Mouse (Mus musculus) cerebellum, adult 9-10 months (tissue): Measurements from ENCODE around the gene Asb18.
A peak's percentile ranks its signal among the peaks of the same experiment; 100 is the strongest.

Experiments used
- DNase-seq: peaks from one replicate; pipeline ENCODE4 v3.0.0; 2022

The Asb18 gene

DNA sequence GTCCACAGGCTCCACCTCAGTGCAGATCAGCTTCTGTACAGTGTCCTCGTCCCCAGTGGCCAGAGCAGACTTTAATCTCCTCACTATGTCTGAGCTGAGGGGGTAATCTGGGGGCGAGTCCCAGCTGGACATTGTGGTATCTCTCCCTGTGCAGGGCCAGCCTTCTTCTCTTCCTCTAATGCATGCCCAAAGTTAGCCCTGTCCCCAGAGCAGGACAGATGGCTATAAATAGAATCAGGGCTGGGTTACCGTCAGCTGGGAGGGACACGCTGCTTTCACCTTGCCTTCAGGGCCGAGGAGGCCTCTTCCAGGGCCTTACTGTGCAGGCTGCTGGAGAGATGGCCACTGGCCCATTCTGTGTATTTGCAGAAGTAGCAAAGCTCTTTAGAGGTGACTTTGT is at the start of gene Asb18:
Gene Asb18 (minus strand): TSS at position 221 of the 400 bp plus-strand sequence.
- DNase-seq, result peak; percentile 45

- peak; percentile 59 for DNase-seq
Observed at GRCm38 (mm10) chr1:90060599-90060998, 46.1 kb upstream of the Asb18 start.

GRCm38 (mm10) chr1:90060054-90060453 is 45.6 kb upstream of the Asb18 start:
- no peak for DNase-seq

GRCm38 (mm10) chr1:90054991-90055390 is 40.5 kb upstream of the Asb18 start:
- no peak for DNase-seq

DNA sequence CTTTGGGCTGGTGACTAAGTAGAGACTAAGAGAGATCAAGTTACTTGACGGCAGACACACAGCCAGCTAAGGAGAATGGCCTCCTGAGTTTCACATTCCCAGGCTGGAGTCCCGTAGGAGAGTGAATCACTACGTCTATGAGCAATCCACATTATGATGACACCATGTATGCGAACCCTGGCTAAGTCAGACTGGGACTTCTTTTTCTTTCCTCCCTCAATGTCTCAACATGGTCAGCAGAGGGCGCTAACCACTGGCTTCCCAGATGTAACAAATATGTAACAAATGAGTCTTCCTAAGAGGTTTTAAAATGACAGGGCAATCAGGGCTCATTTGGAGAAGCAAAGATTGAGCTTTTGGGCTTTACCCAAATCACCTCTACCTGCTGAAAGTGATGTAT is 36.9 kb upstream of the Asb18 start:
- DNase-seq, result peak; percentile 30

GRCm38 (mm10) chr1:90050046-90050739 is 35.7 kb upstream of the Asb18 start:
- DNase-seq, result no peak

DNA sequence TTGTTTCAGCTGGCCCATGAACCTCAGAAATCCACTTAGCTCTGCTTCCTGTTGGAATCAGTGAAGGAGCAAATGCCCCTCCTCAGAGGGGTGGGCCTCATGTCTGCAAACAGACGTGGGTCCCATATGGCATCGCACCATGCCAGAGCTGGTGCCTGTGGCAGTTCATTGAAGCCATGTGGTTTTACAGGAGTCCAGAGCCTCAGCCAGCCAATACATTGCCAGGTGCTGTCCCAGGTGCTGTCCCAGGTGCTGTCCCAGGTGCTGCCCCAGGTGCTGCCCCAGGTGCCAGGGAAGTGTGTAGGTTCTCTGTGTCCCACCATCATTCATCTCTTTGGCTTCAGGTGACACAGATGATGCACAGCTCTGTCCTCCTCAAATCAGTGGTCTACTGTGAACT is 13.8 kb upstream of the Asb18 start:
- no peak for DNase-seq

GRCm38 (mm10) chr1:90026945-90027344 is 12.5 kb upstream of the Asb18 start:
- no peak for DNase-seq

- DNase-seq, result no peak
Observed at GRCm38 (mm10) chr1:90020336-90020735, 5.9 kb upstream of the Asb18 start.

DNA sequence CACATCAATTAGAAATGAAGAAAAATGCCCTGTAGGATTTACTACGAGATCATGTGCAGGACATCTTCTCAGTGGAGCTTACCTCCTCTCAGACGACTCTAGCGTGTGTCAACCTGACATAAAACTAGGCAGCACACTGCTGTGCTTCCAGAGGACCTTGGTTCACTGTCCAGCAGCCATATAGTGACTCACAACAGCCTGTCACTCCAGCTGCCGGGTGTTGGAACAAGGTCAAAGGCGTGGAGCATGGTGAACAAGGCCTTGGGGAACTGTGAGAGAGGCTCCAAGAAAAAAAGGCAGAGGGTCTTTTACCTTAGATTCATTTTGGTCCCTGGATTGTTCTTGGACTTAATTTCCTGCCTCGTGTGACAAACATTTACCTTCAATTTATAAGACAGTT is 3.6 kb upstream of the Asb18 start:
- no peak for DNase-seq

DNA sequence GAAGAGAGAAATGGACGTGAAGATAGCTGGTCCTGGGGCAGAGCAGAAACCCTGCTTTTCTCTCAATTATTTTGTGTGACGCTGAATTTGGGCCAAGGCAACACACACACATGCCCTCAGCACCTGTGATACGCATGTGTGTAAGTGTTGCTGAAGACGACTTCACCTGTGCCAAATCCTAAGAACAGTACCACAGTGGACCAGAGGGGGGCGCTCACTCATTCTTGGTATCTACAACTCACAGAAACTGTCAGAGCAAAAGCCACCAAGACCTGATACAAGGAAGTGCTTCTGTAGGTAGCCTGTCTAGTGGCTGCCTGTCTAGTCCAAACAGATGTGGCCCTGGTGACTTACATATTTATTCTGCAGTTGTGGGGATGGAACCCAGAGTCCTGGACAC is 1.2 kb downstream of the Asb18 start:
- peak; percentile 39 for DNase-seq

DNA sequence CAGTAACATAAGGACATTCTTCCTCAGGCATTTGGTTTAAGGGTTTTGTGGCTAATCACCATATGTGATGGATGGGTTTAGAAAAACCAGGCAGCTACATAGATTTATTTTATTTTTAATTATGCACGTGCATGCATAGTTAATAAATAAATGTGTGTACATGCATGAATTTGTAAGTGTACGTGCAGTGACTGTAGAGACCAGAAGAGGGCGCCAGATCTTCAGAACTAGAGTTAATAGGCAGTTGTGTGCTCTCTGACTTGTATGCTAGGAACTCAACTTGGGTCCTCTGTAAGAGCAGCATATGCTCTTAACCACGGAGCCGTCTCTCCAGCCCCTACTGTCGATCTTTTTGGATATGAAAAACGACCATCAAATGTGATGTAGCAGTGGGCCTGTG is 1.6 kb downstream of the Asb18 start:
- DNase-seq, result peak; percentile 24

- DNase-seq, result no peak
Observed at GRCm38 (mm10) chr1:90012168-90012567, 2.3 kb downstream of the Asb18 start.

- no peak for DNase-seq
Observed at GRCm38 (mm10) chr1:90010077-90010476, 4.4 kb downstream of the Asb18 start.

- no peak for DNase-seq
Observed at GRCm38 (mm10) chr1:90009188-90009587, 5.3 kb downstream of the Asb18 start.

DNA sequence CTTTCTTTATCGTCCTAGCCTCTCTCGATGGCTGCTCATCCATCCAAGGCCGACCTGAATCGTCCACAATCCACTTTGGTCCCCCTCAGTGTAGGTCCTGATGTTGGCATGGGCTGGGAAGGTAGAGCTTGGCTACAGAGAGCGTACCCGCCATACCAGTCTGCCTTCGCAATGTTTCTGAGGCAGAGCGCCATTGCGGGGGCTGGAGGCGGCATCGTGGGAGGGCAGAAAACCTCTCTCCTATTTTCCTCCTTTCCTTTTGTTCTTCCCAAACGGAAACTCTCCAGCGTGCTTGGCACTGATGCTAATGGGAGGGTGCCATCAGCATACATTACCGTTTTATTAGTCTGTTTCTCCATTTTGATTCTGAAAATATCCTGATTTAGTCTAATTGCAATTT is 7.8 kb downstream of the Asb18 start:
- DNase-seq, result peak; percentile 19

DNA sequence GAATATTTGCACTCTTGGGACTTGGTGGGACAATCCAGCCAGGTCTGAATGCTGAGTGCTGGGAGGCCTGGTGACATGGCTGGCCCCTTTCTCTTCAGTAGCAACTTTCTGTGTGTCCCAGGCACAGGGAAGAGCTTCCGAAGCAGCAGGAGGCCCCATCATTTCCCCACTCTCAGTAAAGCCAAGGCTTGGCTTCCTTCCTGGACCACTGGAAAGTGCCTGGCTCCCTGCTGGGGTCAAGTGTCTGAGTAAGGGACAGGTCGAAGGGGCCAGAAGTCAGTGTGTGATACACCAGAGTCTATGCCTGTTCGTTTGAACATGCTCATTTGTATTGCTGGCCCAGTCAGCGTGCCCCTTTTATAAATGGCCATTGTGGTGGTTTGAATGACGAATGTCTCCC is 13.5 kb downstream of the Asb18 start:
- no peak for DNase-seq

DNA sequence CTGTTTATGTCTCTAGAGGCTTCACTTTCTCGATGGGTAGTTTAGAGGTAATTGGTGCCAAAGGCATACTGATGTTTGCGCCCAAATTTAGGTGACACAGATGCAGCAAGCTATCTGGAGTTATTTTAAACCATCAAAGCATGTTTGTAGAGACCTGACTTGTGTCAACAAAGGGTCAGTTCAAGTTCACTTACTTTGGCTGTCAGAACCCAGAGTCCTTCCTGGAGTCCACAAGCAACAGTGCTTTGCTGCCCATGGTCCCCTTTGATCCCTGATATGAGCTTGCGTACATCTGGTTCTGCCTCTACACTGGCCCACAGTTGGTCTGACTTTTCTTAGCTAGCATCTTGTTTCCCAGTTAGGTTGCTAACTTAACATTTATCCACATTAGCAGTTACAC is 14.6 kb downstream of the Asb18 start:
- DNase-seq, result no peak

DNA sequence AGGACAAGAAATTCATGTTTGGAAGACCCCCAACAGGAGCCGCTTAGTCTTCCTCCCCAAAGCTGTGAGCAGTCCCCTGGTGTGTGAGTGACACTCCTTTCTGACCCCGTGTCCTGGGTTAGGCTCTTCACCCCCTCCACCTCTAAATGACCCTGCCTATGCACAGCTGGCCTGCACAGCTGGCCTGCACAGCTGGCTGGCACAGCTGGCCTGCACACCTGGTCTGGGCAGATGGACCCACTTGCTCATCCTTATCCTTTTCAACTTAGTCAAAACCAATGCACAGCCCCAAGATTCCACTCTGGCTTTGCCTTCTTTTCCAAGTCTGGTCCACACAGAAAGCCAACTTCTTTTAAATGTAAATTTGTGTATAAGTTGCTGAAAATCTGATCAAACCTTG is 15.8 kb downstream of the Asb18 start:
- DNase-seq, result no peak

DNA sequence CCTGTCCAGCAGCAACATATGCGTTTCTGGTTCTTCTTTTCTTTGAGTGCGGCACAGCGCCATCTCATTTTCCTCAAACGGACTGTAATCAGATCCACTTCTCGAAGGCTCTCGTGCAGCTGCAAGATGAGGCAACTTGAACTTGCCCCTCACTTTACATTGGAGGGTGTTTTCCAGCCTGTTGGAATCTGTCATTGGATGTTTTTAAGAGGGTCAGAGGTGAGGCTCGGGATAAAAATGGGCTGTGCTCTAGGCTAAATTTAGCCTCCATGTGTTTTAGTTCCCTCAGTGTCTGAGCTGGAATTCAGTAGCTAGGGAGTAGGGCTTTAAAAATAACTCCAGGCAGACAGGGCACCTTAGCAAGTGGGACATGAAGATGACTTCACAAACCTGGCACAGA is 16.4 kb downstream of the Asb18 start:
- DNase-seq, result no peak

GRCm38 (mm10) chr1:89992256-89992655 is 22.2 kb downstream of the Asb18 start:
- DNase-seq, result no peak

- DNase-seq, result no peak
Observed at GRCm38 (mm10) chr1:89977261-89977660, 37.2 kb downstream of the Asb18 start.

GRCm38 (mm10) chr1:89976411-89976810 is 38.1 kb downstream of the Asb18 start:
- no peak for DNase-seq

DNA sequence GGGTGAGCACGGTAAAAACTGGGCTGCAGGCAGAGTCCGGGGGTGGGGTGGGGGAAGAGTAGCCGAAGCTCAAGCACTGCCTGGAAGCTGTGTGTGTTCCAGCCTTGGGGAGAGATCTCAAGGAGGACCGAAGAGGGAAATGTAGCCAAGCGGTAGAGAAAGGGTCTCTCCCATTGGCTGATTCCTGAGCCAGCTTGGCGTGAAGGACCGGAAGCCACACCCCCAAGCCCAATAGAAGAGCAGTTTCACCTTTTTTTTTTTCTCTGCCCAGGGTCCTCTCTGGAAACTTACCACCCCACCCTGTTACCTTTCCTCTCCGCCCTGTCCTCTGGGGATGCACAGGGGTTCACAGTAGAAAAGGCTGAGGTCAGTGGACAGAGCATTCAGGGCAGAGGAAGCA is 39.9 kb downstream of the Asb18 start:
- DNase-seq, result no peak

- DNase-seq, result no peak
Observed at GRCm38 (mm10) chr1:89971848-89972247, 42.6 kb downstream of the Asb18 start.
